Mouse (Mus musculus): ENCODE results near the gene Lgals3bp.

Gene Lgals3bp

DNA sequence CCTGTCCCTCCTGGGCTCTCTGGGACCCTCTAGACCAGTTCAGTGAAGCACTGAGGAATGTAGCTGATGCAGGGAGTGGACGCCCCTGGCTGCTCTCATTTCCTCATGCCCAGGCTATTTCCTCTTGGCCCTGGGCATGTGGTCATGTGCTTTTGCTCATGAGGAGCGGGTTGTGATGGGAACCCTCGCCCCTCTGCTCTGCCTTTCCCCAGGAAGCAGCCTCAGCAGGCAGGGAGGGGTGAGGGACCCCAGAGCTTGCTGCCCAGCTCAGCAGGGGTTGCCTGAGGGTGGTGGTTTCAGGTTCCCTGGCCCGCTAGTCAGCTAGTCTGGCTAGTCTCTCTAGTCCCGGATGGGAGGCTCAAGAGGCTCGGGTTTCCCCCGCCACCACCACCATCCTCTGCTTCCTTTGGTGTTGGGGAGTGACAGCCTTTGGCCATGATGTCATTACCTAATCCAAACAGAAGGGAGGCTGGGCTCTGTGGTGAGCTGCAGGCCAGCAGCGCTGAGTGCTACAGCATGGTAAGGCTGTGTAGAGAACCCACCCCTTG, 38.8 kb downstream of the Lgals3bp start:
- no peak for DNase-seq (ENCODE audit: low read depth)

DNA sequence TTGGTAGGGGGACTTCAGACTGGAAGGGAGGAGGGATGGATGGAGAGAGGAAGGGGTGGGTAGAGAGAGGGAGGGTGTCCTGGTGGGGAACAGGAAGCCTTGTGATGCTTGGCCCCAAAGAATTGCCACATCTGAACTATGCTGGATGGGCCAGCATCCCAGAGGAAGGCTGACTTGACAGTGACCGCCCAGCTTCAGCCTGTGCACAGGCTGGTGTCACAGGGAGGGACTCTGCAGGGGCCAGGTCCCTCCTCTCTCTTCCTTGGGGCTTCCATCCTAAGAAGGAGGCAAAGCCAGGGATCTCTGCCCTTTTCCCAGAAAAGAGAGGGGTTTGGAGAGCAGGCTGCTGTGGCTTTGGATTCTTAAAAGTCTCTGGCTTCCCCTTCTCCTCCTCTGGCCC, 39.4 kb downstream of the Lgals3bp start:
- DNase-seq (ENCODE audit: low read depth), result no peak

- DNase-seq (ENCODE audit: low read depth), result no peak
Observed at GRCm38 (mm10) chr11:118360907-118361341, 41.0 kb downstream of the Lgals3bp start.

- DNase-seq (ENCODE audit: low read depth), result no peak
Observed at GRCm38 (mm10) chr11:118360491-118360890, 41.4 kb downstream of the Lgals3bp start.

DNA sequence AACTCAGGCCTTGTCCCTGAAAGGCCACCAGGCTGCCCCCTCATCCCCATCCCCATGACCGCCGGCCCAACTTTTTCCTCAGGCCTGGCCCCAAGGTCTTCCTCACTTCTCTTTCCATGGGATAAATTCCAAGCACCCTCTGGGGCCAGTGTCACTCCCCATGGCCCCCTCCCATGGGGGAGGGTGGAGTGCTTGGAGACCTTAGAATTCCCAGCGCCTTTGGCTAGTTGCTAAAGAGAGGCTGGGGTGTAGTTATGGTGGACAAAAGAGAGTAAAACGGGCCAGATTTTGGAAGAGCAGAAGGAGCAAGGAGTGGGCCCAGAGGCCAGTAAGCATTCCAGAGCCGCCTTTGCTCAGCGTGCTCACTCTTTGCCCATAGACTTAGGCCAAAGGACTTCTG, 46.3 kb downstream of the Lgals3bp start, which contains the start of gene Timp2:
Timp2 (minus strand) TSS at position 101 of the 400 bp plus-strand sequence.
- DNase-seq (ENCODE audit: low read depth), result no peak

- DNase-seq (ENCODE audit: low read depth), result peak; percentile 60
Observed at GRCm38 (mm10) chr11:118355205-118355604, 46.7 kb downstream of the Lgals3bp start.

DNA sequence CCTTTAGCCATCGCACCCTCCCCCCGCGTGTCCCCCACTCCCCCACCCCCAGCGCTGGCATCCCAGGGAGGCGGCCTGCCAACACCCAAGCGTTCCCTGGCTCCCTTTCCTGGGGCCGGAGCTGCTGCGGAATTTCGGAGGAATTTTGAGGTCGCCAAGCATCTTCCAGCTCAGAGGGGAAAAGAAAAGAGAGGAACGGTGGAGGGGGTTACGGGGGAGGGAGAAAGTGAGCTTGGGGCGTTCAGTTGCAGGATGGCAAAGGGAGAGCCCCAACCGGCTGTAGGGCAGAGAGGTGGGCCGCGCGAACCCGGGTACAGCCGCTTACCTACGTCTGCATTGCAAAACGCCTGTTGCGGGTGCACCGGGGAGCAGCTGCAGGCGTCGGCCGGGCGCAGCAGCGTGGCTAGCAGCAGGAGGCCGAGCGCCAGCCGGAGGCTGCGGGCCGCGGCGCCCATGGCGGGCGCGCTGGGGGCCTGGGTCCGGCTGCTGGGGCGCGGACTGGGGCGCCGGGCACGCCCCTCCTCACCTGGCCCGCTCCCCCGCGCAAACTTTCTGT, 47.2 kb downstream of the Lgals3bp start:
- no peak for DNase-seq (ENCODE audit: low read depth)

DNA sequence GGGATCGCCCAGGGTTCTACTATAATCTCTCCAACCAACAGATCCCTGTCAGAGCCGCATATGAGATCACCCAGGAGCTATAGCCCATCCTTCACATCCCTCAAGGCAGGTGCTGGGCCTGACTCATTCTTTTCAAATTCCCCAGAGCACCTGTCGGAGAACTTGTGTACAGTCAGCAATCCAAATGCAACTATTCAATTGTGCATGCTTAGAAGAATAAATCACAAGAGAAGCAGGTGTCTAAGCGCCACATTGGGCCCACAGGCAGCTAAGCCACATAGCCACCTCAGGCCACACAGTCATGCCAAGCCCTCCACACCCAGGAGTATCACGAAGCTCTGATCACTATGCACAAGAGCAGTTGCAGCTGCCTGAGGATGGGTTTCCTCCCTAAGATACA, 52.4 kb downstream of the Lgals3bp start:
- no peak for DNase-seq (ENCODE audit: low read depth)

- no peak for DNase-seq (ENCODE audit: low read depth)
Observed at GRCm38 (mm10) chr11:118348877-118349276, 53.0 kb downstream of the Lgals3bp start.

DNA sequence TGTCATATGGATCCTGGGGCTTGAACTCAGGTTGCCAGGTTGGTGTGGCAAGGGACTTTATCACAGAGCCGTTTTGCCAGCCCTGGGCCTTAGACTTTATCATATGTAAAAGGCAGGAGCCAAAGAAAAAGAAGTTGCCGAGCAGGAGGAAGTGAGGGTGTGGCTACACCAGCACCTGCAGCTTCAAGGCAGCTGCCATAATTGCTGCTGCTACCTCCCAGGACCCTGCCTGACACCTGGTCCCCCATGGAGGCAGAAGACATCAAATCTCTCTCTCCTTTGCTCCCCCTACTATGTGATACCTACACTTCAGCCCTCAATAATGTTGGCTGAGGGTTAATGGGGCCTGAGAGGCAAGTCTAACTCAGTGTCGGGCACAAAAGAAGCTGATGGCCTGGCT, 53.5 kb downstream of the Lgals3bp start:
- no peak for DNase-seq (ENCODE audit: low read depth)

DNA sequence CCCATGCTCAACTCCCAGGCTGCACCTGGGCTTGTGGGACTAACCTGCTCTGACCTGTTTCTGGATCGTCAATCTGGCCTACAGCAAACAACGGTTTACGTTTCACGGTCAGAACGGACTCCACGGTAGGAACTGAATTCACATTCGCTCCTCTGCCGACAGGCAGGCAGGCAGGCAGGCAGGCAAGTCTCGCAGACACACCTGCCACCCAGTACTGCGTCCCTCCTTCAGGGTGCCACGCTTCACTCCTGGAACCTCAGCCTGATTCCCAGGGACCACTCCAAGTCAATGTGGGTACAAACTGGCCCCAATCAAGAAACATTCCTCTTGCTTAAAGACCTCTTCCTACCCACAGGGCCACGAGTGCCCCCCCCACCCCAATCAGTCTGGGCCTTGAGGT, 54.0 kb downstream of the Lgals3bp start:
- DNase-seq (ENCODE audit: low read depth), result no peak

DNA sequence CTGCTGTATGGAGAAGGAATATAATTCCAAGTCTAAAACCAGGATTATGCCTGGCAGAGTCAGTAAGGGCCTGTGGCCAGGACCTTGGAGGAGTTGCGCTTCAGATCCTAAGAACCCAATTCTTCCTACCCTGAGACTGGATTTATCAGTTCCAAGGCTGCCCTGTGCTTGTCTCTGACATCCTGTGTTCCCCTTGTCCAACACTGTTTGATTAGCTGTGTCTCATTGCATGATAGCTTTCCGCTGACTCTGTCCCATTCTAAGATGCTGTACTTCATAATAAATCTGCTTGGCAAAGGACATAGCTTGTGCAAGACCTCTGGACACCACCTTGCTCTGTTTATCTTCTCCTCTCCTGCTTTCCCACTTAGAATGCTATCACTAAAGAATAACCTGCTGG, 54.5 kb downstream of the Lgals3bp start:
- no peak for DNase-seq (ENCODE audit: low read depth)

DNA sequence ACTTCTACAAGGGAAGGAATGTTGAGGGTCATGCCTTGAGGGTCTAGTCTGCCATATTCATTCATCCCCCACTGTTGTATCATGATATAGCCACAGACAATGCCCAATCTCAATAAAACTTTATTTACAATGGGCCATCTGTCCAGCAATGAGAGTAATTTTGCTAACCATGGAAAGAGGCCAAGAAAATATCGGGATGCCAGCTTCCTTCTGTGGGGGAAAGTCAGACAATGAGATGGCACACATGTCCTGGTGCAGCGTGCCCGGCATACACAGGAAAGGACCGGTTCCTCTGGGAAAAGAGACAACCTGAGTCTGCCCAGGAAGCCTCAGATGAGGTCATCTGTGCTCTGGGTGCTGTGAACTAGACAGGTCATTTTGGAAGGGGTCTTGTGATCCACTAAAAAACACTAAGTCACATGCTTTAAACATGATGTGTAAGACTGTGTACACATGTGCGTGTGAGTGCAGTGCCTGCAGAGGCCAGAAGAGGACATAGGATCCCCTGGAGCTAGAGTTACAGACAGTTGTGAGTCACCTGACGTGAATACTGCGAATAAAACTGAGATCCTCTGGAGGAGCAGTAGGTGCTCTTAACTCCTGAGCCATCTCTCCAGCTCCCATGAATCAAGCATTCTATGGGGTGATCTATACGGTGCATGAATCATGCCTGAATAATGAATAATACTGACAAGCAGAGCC, 55.3 kb downstream of the Lgals3bp start:
- DNase-seq (ENCODE audit: low read depth), result no peak

DNA sequence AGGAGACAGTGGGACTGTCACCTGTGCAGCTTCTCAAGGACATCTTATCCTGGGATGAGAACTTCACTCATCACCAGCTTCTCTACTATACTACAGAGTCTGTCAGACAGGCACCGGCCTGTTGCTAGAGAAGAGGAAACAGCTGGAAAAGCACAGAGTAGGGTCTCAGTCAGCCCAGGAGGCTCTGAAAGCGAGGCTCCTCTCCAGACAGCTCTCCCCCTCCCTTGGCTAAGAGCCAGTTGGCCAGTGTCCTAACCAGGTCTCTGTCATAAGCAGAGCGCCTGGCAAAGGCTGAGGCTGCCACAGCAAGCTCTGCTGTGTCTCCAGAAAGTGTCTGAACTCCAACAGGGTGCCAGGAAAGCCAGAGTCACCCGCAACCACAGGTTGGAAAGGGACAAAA, 56.2 kb downstream of the Lgals3bp start:
- no peak for DNase-seq (ENCODE audit: low read depth)

- no peak for DNase-seq (ENCODE audit: low read depth)
Observed at GRCm38 (mm10) chr11:118343629-118344028, 58.3 kb downstream of the Lgals3bp start.
